Mouse (Mus musculus) liver, embryonic 14.5 days (tissue): ENCODE data around the gene Erf. TPM values are rescaled to one million over a fixed set of nuclear protein-coding genes. Genes with fewer than 3 reads are reported as not detected.

Source experiments
- ATAC-seq: fragments of 200-750 bp; cut with Nextera tagmentation; 2 replicates; pipeline ENCODE4 v1.8.0; 2017; ENCODE audit warnings: moderate number of reproducible peaks, mild to moderate bottlenecking, moderate library complexity; ENCODE audit not compliant: insufficient read depth
- DNase-seq, 3 experiments: peaks; one replicate each; pipeline ENCODE4 v3.0.0-alpha.2; 2012 to 2013; ENCODE audit warnings: low read depth in 3 of 3, low spot score in 3 of 3
- H3K27ac ChIP-seq: fragments of 300-500 bp; sonication (generic); 2 replicates; pipeline ENCODE4 v1.5.1; 2014; ENCODE audit warnings: moderate library complexity, mild to moderate bottlenecking, control low read depth, inconsistent platforms
- H3K27me3 ChIP-seq: fragments of 300-500 bp; sonication (generic); 2 replicates; pipeline ENCODE4 v1.6.1; 2014; ENCODE audit warnings: mild to moderate bottlenecking, low read length, moderate library complexity; ENCODE audit not compliant: control insufficient read depth, insufficient read depth
- H3K36me3 ChIP-seq: fragments of 300-500 bp; sonication (generic); replicated peaks from 2 replicates; pipeline ENCODE4 v1.6.1; 2014; ENCODE audit warnings: low read depth; ENCODE audit not compliant: control insufficient read depth, insufficient read depth
- H3K4me1 ChIP-seq, 2 experiments: fragments of 200-500 bp in 1 of 2; fragments of 300-500 bp in 1 of 2; sonication (generic) in 1 of 2; replicated peaks; 2 replicates each; pipeline ENCODE4 v1.6.1; 2012 to 2014; ENCODE audit warnings: antibody characterized with exemption in 1 of 2, inconsistent platforms in 1 of 2, low read length in 1 of 2; ENCODE audit not compliant: control insufficient read depth in 2 of 2, insufficient read depth in 2 of 2
- H3K4me2 ChIP-seq: fragments of 300-500 bp; sonication (generic); 2 replicates; pipeline ENCODE4 v1.6.1; 2014; ENCODE audit warnings: low read depth, mild to moderate bottlenecking, control low read depth, moderate library complexity
- H3K4me3 ChIP-seq, 2 experiments: fragments of 200-500 bp in 1 of 2; fragments of 300-500 bp in 1 of 2; sonication (generic) in 1 of 2; 2 replicates each; pipeline ENCODE4 v1.5.1; 2012 to 2014; ENCODE audit warnings: low read depth in 2 of 2, low read length in 2 of 2, mild to moderate bottlenecking in 2 of 2, control low read depth in 1 of 2, inconsistent platforms in 1 of 2, moderate library complexity in 1 of 2; ENCODE audit not compliant: insufficient read depth in 1 of 2
- H3K9ac ChIP-seq: fragments of 300-500 bp; sonication (generic); replicated peaks from 2 replicates; pipeline ENCODE4 v1.6.1; 2014; ENCODE audit warnings: mild to moderate bottlenecking, control low read depth, moderate library complexity
- H3K9me3 ChIP-seq: fragments of 300-500 bp; sonication (generic); 2 replicates; pipeline ENCODE4 v1.6.1; 2016; ENCODE audit warnings: low read length, mixed read lengths; ENCODE audit not compliant: control insufficient read depth
- CTCF ChIP-seq: IDR thresholded peaks from 2 replicates; pipeline ENCODE4 v1.5.1; 2016; ENCODE audit warnings: antibody characterized with exemption, low read depth, control low read depth
- EP300 ChIP-seq: IDR thresholded peaks from 2 replicates; pipeline ENCODE4 v1.6.1; 2016; ENCODE audit warnings: antibody characterized with exemption, low read depth
- WGBS: fragments of 180-500 bp; shearing (Covaris S2); extraction: QIAGEN DNeasy Blood & Tissue Kit; methylation state at CpG from one replicate; pipeline ENCODE4 v1.1.7; 2014; ENCODE audit not compliant: insufficient replicate concordance; 5-methylcytosine and 5-hydroxymethylcytosine counted together
- polyA plus RNA-seq, 2 experiments: library from polyadenylated mRNA; depleted of rRNA in 1 of 2; stranded (reverse) in 1 of 2; unstranded in 1 of 2; fragments of >200 nt; fragmentation: Nextera tagmentation in 1 of 2; extraction: Ambion mirVana in 1 of 2; gene quantifications; 2 replicates each; pipeline versions ENCODE4 v1.2.1 to v1.2.3; 2012 to 2014

Erf gene
- polyA plus RNA-seq, 2 experiments, result 5.1 to 8.5 TPM

DNA sequence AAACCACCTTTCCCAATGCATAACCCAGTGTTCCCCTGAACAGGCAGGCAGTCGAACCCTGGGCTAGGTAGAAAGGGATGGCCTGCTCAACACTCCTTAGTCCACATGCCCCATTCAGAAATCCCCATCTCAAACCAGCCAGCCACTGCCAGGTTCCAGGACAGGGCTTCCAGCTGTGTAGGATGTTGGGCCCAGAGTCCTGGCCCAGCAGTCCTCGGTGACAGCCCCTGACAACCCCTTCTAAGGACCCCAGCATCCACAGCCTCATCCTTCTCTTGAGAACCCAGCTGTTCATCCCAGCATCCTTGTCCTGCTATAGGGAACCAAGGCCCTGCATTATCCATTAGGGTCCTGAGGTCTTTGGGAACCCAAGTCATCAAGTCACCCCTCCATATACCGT, 3.1 kb downstream of the Erf start:
- DNase-seq (no peak), ATAC-seq (no peak)
- Histone ChIP-seq H3K4me2 (peak overlapping the region; percentile 99), H3K9ac (peak overlapping the region; percentile 3; the same call in 1 of the 2 replicates), H3K36me3 (no peaks in the 10 kb centered on the region), H3K4me3 (peak overlapping the region in 1 of 2 experiments; percentile 74; a peak in 2 of 4 replicates), H3K4me1 (peaks cover 14 to 20% of the 10 kb centered on the region in 2 experiments), H3K27me3 (no peaks in the 10 kb centered on the region), H3K27ac (no peak overlapping the region), H3K9me3 (no peaks in the 10 kb centered on the region)
- 16% methylated on average over 3 of the region's 3 CpGs for WGBS
- TF ChIP-seq EP300, result no peak
- TF ChIP-seq CTCF, result no peak

DNA sequence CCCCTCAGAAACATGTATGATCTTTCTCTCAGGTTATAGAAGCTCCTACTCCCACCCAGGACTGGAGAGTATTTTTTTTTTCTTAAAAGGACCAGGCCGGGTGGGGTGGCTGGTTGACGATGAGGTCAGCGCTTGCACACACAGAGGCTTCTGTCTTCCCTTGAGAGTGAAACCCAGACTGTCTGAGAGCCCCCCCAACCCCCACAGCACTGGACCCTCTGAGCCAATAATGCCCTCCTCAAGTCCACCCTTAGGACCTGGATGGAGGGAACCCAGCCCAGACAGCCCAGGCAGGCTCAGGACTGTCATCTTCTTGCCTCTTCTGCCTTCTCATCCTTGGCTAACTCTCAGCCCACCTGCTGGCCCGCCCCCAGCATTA, 3.8 kb downstream of the Erf start:
- 50% methylated on average over 4 of the region's 4 CpGs for WGBS
- DNase-seq, result no peak
- Histone ChIP-seq H3K4me3 (no peak overlapping the region), H3K27me3 (no peaks in the 10 kb centered on the region), H3K9ac (no peak overlapping the region), H3K36me3 (no peaks in the 10 kb centered on the region), H3K27ac (no peak overlapping the region), H3K4me1 (peaks cover 14 to 19% of the 10 kb centered on the region in 2 experiments), H3K4me2 (peak overlapping the region; percentile 99), H3K9me3 (no peaks in the 10 kb centered on the region)
- TF ChIP-seq CTCF, result no peak
- TF ChIP-seq EP300, result no peak
- ATAC-seq, result no peak

DNA sequence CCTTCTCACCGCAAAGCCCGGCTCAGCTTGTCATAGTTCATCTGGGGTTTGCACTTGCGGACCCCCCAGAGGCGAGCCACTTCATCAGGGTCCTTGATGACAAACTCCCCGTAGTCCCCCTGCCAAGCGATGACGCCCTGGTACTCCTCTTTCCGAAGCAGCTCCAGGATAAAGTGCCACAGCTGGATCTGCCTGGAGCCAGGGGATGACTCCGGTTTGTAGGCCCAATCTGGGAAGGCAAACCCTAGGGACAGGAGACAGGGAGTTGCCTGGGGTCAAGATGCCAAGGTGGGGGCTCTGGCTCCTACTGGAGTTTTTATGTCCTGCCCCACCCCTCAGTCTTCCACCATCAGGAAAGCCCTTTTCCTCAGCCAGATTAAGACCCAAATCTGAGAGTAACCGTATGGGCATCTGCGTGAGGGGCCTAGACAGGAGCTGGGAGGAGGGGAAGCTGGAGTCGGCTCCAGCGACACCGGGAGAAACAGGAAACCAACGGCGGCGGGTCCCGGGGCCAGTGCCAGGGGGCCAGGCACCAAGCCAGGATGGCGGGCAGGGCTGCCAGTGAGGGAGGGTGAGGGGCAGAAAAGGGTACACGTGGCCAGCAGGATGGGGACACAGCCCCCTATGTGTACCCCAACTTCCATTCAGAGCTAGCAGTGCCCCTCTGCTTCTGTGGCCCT, 4.3 kb downstream of the Erf start:
- Histone ChIP-seq H3K27ac (no peak overlapping the region), H3K4me3 (no peak overlapping the region), H3K4me1 (peaks cover 12 to 14% of the 10 kb centered on the region in 2 experiments), H3K9me3 (no peaks in the 10 kb centered on the region), H3K27me3 (no peaks in the 10 kb centered on the region), H3K36me3 (no peaks in the 10 kb centered on the region), H3K4me2 (no peak overlapping the region), H3K9ac (no peak overlapping the region)
- 60% methylated on average over 20 of the region's 20 CpGs for WGBS
- ATAC-seq, result no peak
- DNase-seq, result no peak
- no peak for TF ChIP-seq EP300
- no peak for TF ChIP-seq CTCF

DNA sequence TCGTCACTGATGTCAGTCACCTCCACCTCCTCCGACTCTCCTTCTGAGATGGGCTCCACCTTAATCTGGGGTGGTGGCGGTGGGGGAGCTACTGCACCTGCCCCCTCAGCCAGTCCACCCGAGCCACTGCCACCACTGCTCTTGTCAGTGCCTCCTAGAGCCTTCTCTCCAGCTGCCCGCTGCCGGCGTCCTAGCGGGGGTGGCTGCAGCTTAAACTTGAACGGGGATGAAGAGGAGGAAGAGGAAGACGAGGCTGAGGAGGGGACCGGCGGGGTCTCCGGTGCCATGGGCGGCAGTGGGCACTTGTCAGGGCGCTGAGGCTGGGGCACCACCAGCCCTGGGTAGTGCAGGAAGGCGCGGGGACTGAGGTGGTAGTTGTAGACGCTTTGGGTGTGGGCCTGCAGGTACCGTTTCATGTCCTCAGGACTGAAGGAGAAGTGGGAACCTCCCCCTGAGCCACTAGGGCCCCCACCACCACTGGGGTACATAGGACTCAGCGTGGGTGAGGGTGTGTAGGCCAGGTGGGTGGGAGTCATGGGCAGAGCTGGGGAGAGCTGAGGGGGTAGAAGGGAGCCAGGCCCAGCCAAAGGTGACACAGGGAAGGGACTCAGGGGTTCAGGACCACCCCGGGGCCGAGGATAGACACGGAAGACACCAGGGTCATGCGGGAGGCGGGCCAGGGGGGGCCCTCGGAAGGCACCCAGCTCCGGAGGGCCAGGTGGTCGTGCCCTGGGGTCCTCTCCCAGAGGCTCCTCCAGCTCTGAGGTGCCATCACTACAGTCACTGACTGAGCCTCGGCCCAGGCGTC, 5.8 kb downstream of the Erf start:
- Histone ChIP-seq H3K9me3 (no peaks in the 10 kb centered on the region), H3K27ac (no peak overlapping the region), H3K4me3 (no peak overlapping the region), H3K36me3 (no peaks in the 10 kb centered on the region), H3K9ac (no peak overlapping the region), H3K4me2 (no peak overlapping the region), H3K4me1 (peaks cover 9 to 10% of the 10 kb centered on the region in 2 experiments), H3K27me3 (no peaks in the 10 kb centered on the region)
- ATAC-seq (no peak), DNase-seq (no peak)
- 86% methylated on average over 30 of the region's 30 CpGs for WGBS
- TF ChIP-seq CTCF, result no peak
- TF ChIP-seq EP300, result no peak

DNA sequence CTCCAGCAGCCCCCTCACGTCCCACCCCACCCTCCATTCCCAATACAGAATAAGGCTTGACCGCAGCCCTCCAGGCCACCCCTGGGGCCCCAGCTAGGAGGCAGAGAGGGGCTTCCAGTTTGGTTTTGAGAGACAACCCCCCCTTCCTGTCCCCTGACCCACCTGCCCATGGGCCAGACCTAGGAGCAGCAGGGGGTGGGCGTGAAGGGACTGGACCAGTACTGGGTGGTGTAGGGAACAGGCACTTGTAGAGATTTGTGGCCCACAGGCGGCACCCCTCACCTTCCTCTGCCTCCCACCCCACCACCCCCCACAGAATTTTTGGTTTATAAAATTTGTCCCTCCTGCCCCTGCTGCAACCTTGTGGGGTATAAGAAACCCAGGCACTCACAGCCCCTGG, 7.2 kb downstream of the Erf start:
- no peak for TF ChIP-seq CTCF
- no peak for TF ChIP-seq EP300
- peaks cover 6 to 9% of the 10 kb centered on the region in 2 experiments for H3K4me1 ChIP-seq
- H3K4me3 ChIP-seq, result no peak overlapping the region
- H3K27ac ChIP-seq, result no peak overlapping the region
- no peaks in the 10 kb centered on the region for H3K27me3 ChIP-seq
- ATAC-seq (no peak), DNase-seq (no peak)
- H3K9me3 ChIP-seq, result no peaks in the 10 kb centered on the region
- H3K4me2 ChIP-seq, result no peak overlapping the region
- 76% methylated on average over 4 of the region's 4 CpGs for WGBS
- H3K9ac ChIP-seq, result no peak overlapping the region
- H3K36me3 ChIP-seq, result no peaks in the 10 kb centered on the region
